Mouse (Mus musculus): Measurements from ENCODE around the gene Fmo1.
"Not testable (repeated sequence)": the region's sequence is repeated elsewhere in the genome, so short reads cannot be mapped to it uniquely, and the experiment has no call there.

DNA sequence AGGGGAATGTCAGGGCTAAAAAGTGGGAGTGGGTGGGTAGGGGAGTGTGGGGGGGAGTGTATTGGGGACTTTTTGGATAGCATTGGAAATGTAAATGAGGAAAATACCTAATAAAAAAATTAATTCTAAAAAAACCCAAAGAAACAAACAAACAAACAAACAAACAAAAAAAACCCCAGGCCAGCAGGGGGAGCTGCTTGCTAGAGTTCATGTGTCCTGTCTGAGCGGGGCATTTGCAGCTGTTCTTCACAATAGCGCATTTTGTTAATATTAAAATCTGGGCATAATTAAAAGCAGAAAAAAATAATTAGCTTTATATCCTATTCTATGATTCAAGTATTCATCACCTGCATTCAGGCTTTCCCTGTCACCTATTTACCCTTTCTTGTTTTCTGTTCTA lies 85.4 kb downstream of the Fmo1 start:
- TF ChIP-seq ZNF384 (IDR thresholded peaks at IDR 0.05; ENCODE audit: low read depth, low read length); CHD2 (IDR thresholded peaks at IDR 0.05; ENCODE audit: low read depth, low read length); MAFK (IDR thresholded peaks at IDR 0.05; ENCODE audit: insufficient read depth, low read depth, low read length): not testable (repeated sequence)

Data from ES-E14 (cell line).